Mouse (Mus musculus) liver, adult 2 months (tissue): ENCODE data around the gene Lrba.

Experiments
- CTCF ChIP-seq: fragments of 200-500 bp; IDR thresholded peaks from 2 replicates; pipeline ENCODE4 v1.5.1; 2011; ENCODE audit warnings: low read depth, low read length, control low read depth
- POLR2A ChIP-seq: fragments of 200-500 bp; IDR thresholded peaks from 2 replicates; pipeline ENCODE4 v1.6.1; 2011; ENCODE audit warnings: low read length, control low read depth; ENCODE audit not compliant: insufficient read depth; ENCODE audit errors: extremely low read depth

DNA sequence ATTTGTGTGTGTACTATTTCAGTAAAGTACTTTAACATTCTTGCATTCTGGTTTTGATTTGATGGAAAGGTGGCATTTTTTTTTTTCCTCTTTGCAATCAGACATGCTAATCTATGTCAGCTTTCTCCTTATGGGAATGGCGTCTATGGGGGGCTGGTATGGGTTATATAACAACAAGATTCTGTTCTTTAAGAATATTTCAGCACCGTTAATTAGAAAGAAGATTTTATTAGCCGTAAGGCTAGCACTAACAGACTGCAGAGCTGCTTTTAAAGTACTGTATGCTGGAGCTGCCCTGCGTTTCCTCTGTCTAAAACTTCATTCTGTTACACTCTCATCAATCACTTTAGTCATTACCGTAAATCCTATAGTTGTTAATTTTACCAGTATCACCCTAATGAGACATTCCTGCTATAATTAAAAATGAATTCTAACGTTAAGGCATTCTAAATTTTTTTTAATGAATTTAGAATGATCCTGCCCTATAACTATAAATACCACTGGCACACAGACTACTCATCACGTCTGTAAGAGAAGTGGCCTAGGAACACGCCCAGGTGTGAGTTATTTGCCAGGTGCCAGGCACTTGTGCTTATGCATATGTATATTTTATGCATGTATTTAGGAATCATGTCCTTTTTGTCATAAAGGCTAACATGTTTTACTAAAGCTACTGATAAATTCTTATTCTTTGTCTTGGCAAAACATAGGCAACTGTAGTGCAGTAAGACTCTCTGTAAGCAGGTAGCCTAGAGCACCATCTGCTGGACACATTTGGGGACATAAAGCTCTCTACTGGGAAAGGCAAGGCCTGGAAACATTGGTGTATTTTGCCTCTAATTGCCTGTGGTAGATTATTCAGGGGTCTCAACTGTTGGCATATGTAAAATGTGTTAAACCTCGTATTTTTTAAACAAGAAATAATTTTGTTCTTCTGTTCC, 536.9 kb downstream of the Lrba start:
- TF ChIP-seq CTCF, result peak; percentile 36
- no peak for TF ChIP-seq POLR2A
